Mouse (Mus musculus) brain, embryonic 14.5 days (tissue): ENCODE measurements at regions not wholly inside any gene's neighbourhood (a gene's known extent, or its start where the extent isn't known, plus 50 kb on each side); places are given as distances from the start of the nearest gene placed in this dataset.

Source experiments
- CTCF ChIP-seq: fragments of 200-500 bp; IDR thresholded peaks from 2 replicates; pipeline ENCODE4 v1.5.1; 2012; ENCODE audit warnings: inconsistent platforms, mild to moderate bottlenecking, moderate library complexity, borderline replicate concordance; ENCODE audit not compliant: insufficient read depth, insufficient read length; ENCODE audit errors: extremely low read depth
- POLR2A ChIP-seq: fragments of 200-500 bp; IDR thresholded peaks from 2 replicates; pipeline ENCODE4 v1.6.1; 2012; ENCODE audit warnings: mild to moderate bottlenecking, inconsistent platforms, borderline replicate concordance; ENCODE audit not compliant: poor library complexity, insufficient read depth, insufficient read length, severe bottlenecking; ENCODE audit errors: extremely low read depth

- TF ChIP-seq POLR2A (no peak), CTCF (no peak)
Measured at GRCm38 (mm10) chr12:93312214-93312613, 1463.3 kb upstream of the Sel1l start.
